Mouse (Mus musculus) right cerebral cortex, postnatal 4 days (tissue): ENCODE data around the gene Dmd.

Source experiments
- DNase-seq: peaks from one replicate; pipeline ENCODE4 v3.0.0-alpha.2; 2022

The Dmd gene

GRCm38 (mm10) chrX:84436556-84436955 is 1487.9 kb downstream of the Dmd start:
- DNase-seq, result no peak

GRCm38 (mm10) chrX:84442996-84443395 is 1494.3 kb downstream of the Dmd start:
- no peak for DNase-seq

- DNase-seq, result no peak
These were observed 1495.3 kb downstream of the Dmd start for GRCm38 (mm10) chrX:84443985-84444384.

- DNase-seq, result no peak
These were observed 1496.0 kb downstream of the Dmd start for GRCm38 (mm10) chrX:84444638-84445037.

- DNase-seq, result peak; percentile 14
These were observed 1505.8 kb downstream of the Dmd start for GRCm38 (mm10) chrX:84454473-84454872.

GRCm38 (mm10) chrX:84514650-84515366 is 1566.1 kb downstream of the Dmd start:
- no peak for DNase-seq

GRCm38 (mm10) chrX:84551995-84552394 is 1603.3 kb downstream of the Dmd start:
- DNase-seq, result no peak

- DNase-seq, result no peak
These were observed 1604.8 kb downstream of the Dmd start for GRCm38 (mm10) chrX:84553441-84553840.

GRCm38 (mm10) chrX:84598476-84598875 is 1649.8 kb downstream of the Dmd start:
- DNase-seq, result no peak

- DNase-seq, result no peak
These were observed 1691.8 kb downstream of the Dmd start for GRCm38 (mm10) chrX:84640446-84640845.

GRCm38 (mm10) chrX:84747683-84748082 is 1799.0 kb downstream of the Dmd start:
- DNase-seq, result no peak

GRCm38 (mm10) chrX:84860012-84860647 is 1911.5 kb downstream of the Dmd start:
- peak; percentile 2 for DNase-seq

GRCm38 (mm10) chrX:84873090-84873489 is 1924.4 kb downstream of the Dmd start:
- DNase-seq, result no peak

- no peak for DNase-seq
These were observed 1929.5 kb downstream of the Dmd start for GRCm38 (mm10) chrX:84878125-84878524.

GRCm38 (mm10) chrX:84932715-84933473 is 1984.2 kb downstream of the Dmd start:
- DNase-seq, result peak; percentile 57

GRCm38 (mm10) chrX:84960557-84960956 is 2011.9 kb downstream of the Dmd start:
- no peak for DNase-seq

- no peak for DNase-seq
These were observed 2012.3 kb downstream of the Dmd start for GRCm38 (mm10) chrX:84960972-84961371.

GRCm38 (mm10) chrX:85008304-85008703 is 2059.6 kb downstream of the Dmd start:
- no peak for DNase-seq

- DNase-seq, result no peak
These were observed 2092.9 kb downstream of the Dmd start for GRCm38 (mm10) chrX:85041466-85042058.

GRCm38 (mm10) chrX:85046631-85047030 is 2098.0 kb downstream of the Dmd start:
- DNase-seq, result no peak

- DNase-seq, result peak; percentile 64
These were observed 2099.8 kb downstream of the Dmd start for GRCm38 (mm10) chrX:85048141-85049110.

- DNase-seq, result no peak
These were observed 2100.9 kb downstream of the Dmd start for GRCm38 (mm10) chrX:85049593-85049992.
